Mouse (Mus musculus) forebrain, embryonic 11.5 days (tissue): Measurements from ENCODE around the gene Itgb2. TPM values are rescaled to one million over a fixed set of nuclear protein-coding genes. Genes with fewer than 3 reads are reported as not detected.

Experiments used
- ATAC-seq: fragments of 200-750 bp; cut with Nextera tagmentation; replicated peaks from 2 replicates; pipeline ENCODE4 v1.8.0; 2017; ENCODE audit warnings: moderate TSS enrichment; ENCODE audit not compliant: low FRiP score
- DNase-seq: peaks from one replicate; pipeline ENCODE4 v3.0.0-alpha.2; 2017; ENCODE audit warnings: low spot score
- H3K27ac ChIP-seq: fragments of 300-500 bp; sonication (generic); 2 replicates; pipeline ENCODE4 v1.5.1; 2014; ENCODE audit warnings: low read depth, low read length
- H3K27me3 ChIP-seq: fragments of 300-500 bp; sonication (generic); 2 replicates; pipeline ENCODE4 v1.6.1; 2014; ENCODE audit warnings: mild to moderate bottlenecking, low read length, mixed read lengths; ENCODE audit not compliant: control insufficient read depth, insufficient read depth
- H3K36me3 ChIP-seq: fragments of 300-500 bp; sonication (generic); 2 replicates; pipeline ENCODE4 v1.6.1; 2014; ENCODE audit warnings: mild to moderate bottlenecking, low read length, moderate library complexity, mixed read lengths; ENCODE audit not compliant: control insufficient read depth, insufficient read depth
- H3K4me1 ChIP-seq: fragments of 300-500 bp; sonication (generic); replicated peaks from 2 replicates; pipeline ENCODE4 v1.6.1; 2014; ENCODE audit warnings: low read length, mixed read lengths; ENCODE audit not compliant: control insufficient read depth, insufficient read depth
- H3K4me2 ChIP-seq: fragments of 300-500 bp; sonication (generic); 2 replicates; pipeline ENCODE4 v1.6.1; 2014; ENCODE audit warnings: low read depth, mild to moderate bottlenecking, low read length, moderate library complexity, mixed read lengths; ENCODE audit not compliant: severe bottlenecking
- H3K4me3 ChIP-seq: fragments of 300-500 bp; sonication (generic); 2 replicates; pipeline ENCODE4 v1.5.1; 2014; ENCODE audit warnings: low read depth, low read length
- H3K9ac ChIP-seq: fragments of 300-500 bp; sonication (generic); 2 replicates; pipeline ENCODE4 v1.6.1; 2014; ENCODE audit warnings: low read length
- H3K9me3 ChIP-seq: fragments of 300-500 bp; sonication (generic); 2 replicates; pipeline ENCODE4 v1.6.1; 2016; ENCODE audit warnings: low read length, mixed read lengths; ENCODE audit not compliant: control insufficient read depth
- WGBS: fragments of 180-500 bp; shearing (Covaris S2); extraction: QIAGEN DNeasy Blood & Tissue Kit; methylation state at CpG from one replicate; pipeline ENCODE4 v1.1.7; 2014; 5-methylcytosine and 5-hydroxymethylcytosine counted together
- polyA plus RNA-seq: library from polyadenylated mRNA; unstranded; fragments of >200 nt; fragmentation: Nextera tagmentation; extraction: Ambion mirVana; gene quantifications from 2 replicates; pipeline ENCODE4 v1.2.1, GENCODE M21; 2014

Itgb2 gene
- polyA plus RNA-seq, 1 experiment from 2014 or later: 1.3 TPM

GRCm38 (mm10) chr10:77608589-77608988 is 78.5 kb downstream of the Itgb2 start:
- Histone ChIP-seq H3K4me2 (no peak overlapping the region), H3K4me1 (peaks cover 3% of the 10 kb centered on the region; the same call in 1 of the 2 replicates), H3K9ac (no peak overlapping the region), H3K4me3 (no peak overlapping the region), H3K9me3 (no peaks in the 10 kb centered on the region; the same call in 1 of the 2 replicates), H3K36me3 (peaks cover 4% of the 10 kb centered on the region; the same call in 1 of the 2 replicates), H3K27ac (no peak overlapping the region), H3K27me3 (no peaks in the 10 kb centered on the region)
- WGBS: 93% methylated on average over 8 of the region's 8 CpGs
- DNase-seq: no peak
- ATAC-seq: no peak

GRCm38 (mm10) chr10:77610221-77610961 is 80.3 kb downstream of the Itgb2 start:
- no peak for DNase-seq
- WGBS: 94% methylated on average over 8 of the region's 8 CpGs
- H3K4me1 ChIP-seq: peaks cover 3% of the 10 kb centered on the region; the same call in 1 of the 2 replicates
- no peak overlapping the region for H3K27ac ChIP-seq
- H3K9ac ChIP-seq: no peak overlapping the region
- H3K4me3 ChIP-seq: no peak overlapping the region
- H3K4me2 ChIP-seq: no peak overlapping the region
- no peaks in the 10 kb centered on the region for H3K27me3 ChIP-seq
- H3K36me3 ChIP-seq: peaks cover 6% of the 10 kb centered on the region; the same call in 1 of the 2 replicates
- no peak for ATAC-seq
- H3K9me3 ChIP-seq: no peaks in the 10 kb centered on the region

DNA sequence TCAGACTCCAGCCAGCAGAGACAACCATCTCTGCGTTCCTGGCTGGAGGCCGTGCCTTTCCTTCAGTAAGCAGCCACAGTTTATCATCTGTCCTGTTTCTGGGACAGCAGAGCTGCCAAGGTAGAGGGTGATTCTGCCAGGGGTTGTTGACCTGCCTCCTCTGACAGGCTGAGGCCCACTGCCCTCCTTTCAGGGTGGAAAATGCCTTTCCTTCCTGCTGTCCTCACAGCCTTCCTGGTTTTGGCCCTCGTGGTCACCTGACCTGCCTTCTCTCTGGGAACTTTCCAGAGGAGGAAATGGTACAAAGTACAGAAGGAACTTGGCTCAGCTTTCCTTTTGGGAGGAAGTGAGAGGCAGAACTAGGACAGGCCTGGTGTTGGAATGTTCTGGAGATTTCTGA is 83.4 kb downstream of the Itgb2 start:
- no peaks in the 10 kb centered on the region for H3K4me1 ChIP-seq
- WGBS: 87% methylated on average over 3 of the region's 3 CpGs
- peaks cover 10% of the 10 kb centered on the region; the same call in 1 of the 2 replicates for H3K36me3 ChIP-seq
- no peaks in the 10 kb centered on the region for H3K27me3 ChIP-seq
- H3K4me3 ChIP-seq: no peak overlapping the region
- no peak overlapping the region for H3K9ac ChIP-seq
- no peak for ATAC-seq
- no peak overlapping the region for H3K27ac ChIP-seq
- no peak overlapping the region for H3K4me2 ChIP-seq
- no peak for DNase-seq
- no peaks in the 10 kb centered on the region for H3K9me3 ChIP-seq

Other genes with a start within 250 kb of the Itgb2 start
- gene Adarb1, start 112.0 kb upstream of the Itgb2 start, polyA plus RNA-seq: 6.2 TPM in 2 replicates
- 40.6 and 41.9 TPM in 2 replicates for gene Fam207a, start 14.5 kb upstream of the Itgb2 start, polyA plus RNA-seq
- 69.0 and 73.8 TPM in 2 replicates for gene Pttg1ip, start 51.5 kb downstream of the Itgb2 start, polyA plus RNA-seq
- gene Sumo3, start 75.8 kb downstream of the Itgb2 start, polyA plus RNA-seq: 336 and 367 TPM in 2 replicates
- gene Gm49325, start 75.9 kb downstream of the Itgb2 start, polyA plus RNA-seq: not detected in 2 replicates
- gene Ube2g2, start 92.0 kb downstream of the Itgb2 start, polyA plus RNA-seq: 76.7 and 78.1 TPM in 2 replicates
- gene Tspear, start 156.3 kb downstream of the Itgb2 start, polyA plus RNA-seq: 1.4 and 1.5 TPM in 2 replicates
- not detected in 2 replicates for gene Gm19402, start 160.5 kb downstream of the Itgb2 start, polyA plus RNA-seq
- not detected in 2 replicates for gene Gm9508, start 167.0 kb downstream of the Itgb2 start, polyA plus RNA-seq
- gene Gm10272, start 176.4 kb downstream of the Itgb2 start, polyA plus RNA-seq: not detected in 2 replicates
- not detected in 2 replicates for gene Gm10024, start 181.2 kb downstream of the Itgb2 start, polyA plus RNA-seq
- gene Gm10142, start 185.6 kb downstream of the Itgb2 start, polyA plus RNA-seq: not detected in 2 replicates
- not detected in 2 replicates for gene Krtap12-1, start 190.3 kb downstream of the Itgb2 start, polyA plus RNA-seq
- gene Gm10100, start 196.2 kb downstream of the Itgb2 start, polyA plus RNA-seq: not detected in 2 replicates
- gene Gm18596, start 212.4 kb downstream of the Itgb2 start, polyA plus RNA-seq: not detected in 2 replicates
- not detected in 2 replicates for gene Gm9736, start 221.1 kb downstream of the Itgb2 start, polyA plus RNA-seq
- not detected in 2 replicates for gene Gm3233, start 229.4 kb downstream of the Itgb2 start, polyA plus RNA-seq
- not detected in 2 replicates for gene Gm3238, start 241.1 kb downstream of the Itgb2 start, polyA plus RNA-seq
- gene Gm7138, start 246.7 kb downstream of the Itgb2 start, polyA plus RNA-seq: not detected in 2 replicates